23 mouse cellular contexts compared by ENCODE assay signal in genomic region chr1:164973790-164974189, GRCm38 (mm10). TPM values are rescaled to one million over a fixed set of nuclear protein-coding genes. Genes with fewer than 3 reads are reported as not detected.
DNase-seq lines count a peak whose midpoint lies in the region; ATAC-seq lines count a peak whose summit lies in the region.
"Had no signal": no experiment of that assay in that cellular context is flagged by ENCODE, and none has a peak within 500 bp of the region (broad histone marks: within the 10 kb centered on the region; RNA-seq: fewer than 3 reads in every experiment).

No protein-coding gene starts in this region.

- no peaks in the 10 kb centered on the region for H3K36me3 ChIP-seq in embryonic facial prominence, embryonic 11.5 days (replicated peaks; ENCODE audit: control insufficient read depth, insufficient read depth, low read depth, low read length)
- no peaks in the 10 kb centered on the region for H3K36me3 ChIP-seq in embryonic facial prominence, embryonic 10.5 days (replicated peaks)
- H3K36me3 ChIP-seq in forebrain, embryonic 14.5 days (ENCODE audit: control insufficient read depth, insufficient read depth, low read length) = no peaks in the 10 kb centered on the region
- H3K36me3 ChIP-seq in midbrain, embryonic 14.5 days (ENCODE audit: control insufficient read depth, insufficient read depth, low read length) = no peaks in the 10 kb centered on the region
- H3K36me3 ChIP-seq: limb, embryonic 13.5 days; stomach, embryonic 15.5 days had no signal

- 26% methylated on average over 3 of the region's 3 CpGs for WGBS in embryonic facial prominence, embryonic 11.5 days
- 28% methylated on average over 3 of the region's 3 CpGs for WGBS in embryonic facial prominence, embryonic 10.5 days
- 7% methylated on average over 3 of the region's 3 CpGs for WGBS in forebrain, embryonic 14.5 days
- 5% methylated on average over 3 of the region's 3 CpGs for WGBS in midbrain, embryonic 14.5 days

- H3K27me3 ChIP-seq in embryonic facial prominence, embryonic 11.5 days (ENCODE audit: control insufficient read depth, insufficient read depth, low read length) = no peaks in the 10 kb centered on the region
- no peaks in the 10 kb centered on the region for H3K27me3 ChIP-seq in embryonic facial prominence, embryonic 10.5 days (replicated peaks; ENCODE audit: low read depth, poor library complexity, severe bottlenecking)
- H3K27me3 ChIP-seq in forebrain, embryonic 14.5 days (replicated peaks; ENCODE audit: control insufficient read depth, insufficient read depth, low read length) = no peaks in the 10 kb centered on the region
- no peaks in the 10 kb centered on the region for H3K27me3 ChIP-seq in midbrain, embryonic 14.5 days (ENCODE audit: control insufficient read depth, insufficient read depth, low read length)
- H3K27me3 ChIP-seq: CH12.LX; limb, embryonic 13.5 days; stomach, embryonic 15.5 days had no signal

- H3K9me3 ChIP-seq in embryonic facial prominence, embryonic 11.5 days (replicated peaks; ENCODE audit: control insufficient read depth, low read length) = no peaks in the 10 kb centered on the region
- H3K9me3 ChIP-seq in embryonic facial prominence, embryonic 10.5 days = no peaks in the 10 kb centered on the region
- no peaks in the 10 kb centered on the region for H3K9me3 ChIP-seq in forebrain, embryonic 14.5 days (replicated peaks; ENCODE audit: control insufficient read depth, low read length)
- H3K9me3 ChIP-seq in midbrain, embryonic 14.5 days (ENCODE audit: control insufficient read depth, low read length) = no peaks in the 10 kb centered on the region
- H3K9me3 ChIP-seq: limb, embryonic 13.5 days; stomach, embryonic 15.5 days had no signal

- no peak overlapping the region for H3K9ac ChIP-seq in embryonic facial prominence, embryonic 11.5 days (replicated peaks; ENCODE audit: low read length)
- H3K9ac ChIP-seq in forebrain, embryonic 14.5 days (ENCODE audit: low read length) = no peak overlapping the region
- no peak overlapping the region for H3K9ac ChIP-seq in midbrain, embryonic 14.5 days (replicated peaks; ENCODE audit: low read length)
- H3K9ac ChIP-seq: limb, embryonic 13.5 days; liver, embryonic 14.5 days; stomach, embryonic 15.5 days had no signal

- no peak overlapping the region for H3K4me3 ChIP-seq in embryonic facial prominence, embryonic 11.5 days (ENCODE audit: low read depth, low read length)
- no peak overlapping the region for H3K4me3 ChIP-seq in embryonic facial prominence, embryonic 10.5 days
- no peak overlapping the region for H3K4me3 ChIP-seq in forebrain, embryonic 14.5 days (ENCODE audit: low read depth, low read length)
- H3K4me3 ChIP-seq in midbrain, embryonic 14.5 days (replicated peaks; ENCODE audit: low read depth, low read length) = no peak overlapping the region
- H3K4me3 ChIP-seq: left cerebral cortex, adult 2 months; limb, embryonic 13.5 days; myocyte; stomach, embryonic 15.5 days had no signal

- no peak overlapping the region for H3K27ac ChIP-seq in embryonic facial prominence, embryonic 11.5 days (replicated peaks; ENCODE audit: low read depth, low read length)
- no peak overlapping the region for H3K27ac ChIP-seq in embryonic facial prominence, embryonic 10.5 days (replicated peaks)
- no peak overlapping the region for H3K27ac ChIP-seq in forebrain, embryonic 14.5 days (ENCODE audit: low read depth, low read length)
- H3K27ac ChIP-seq in midbrain, embryonic 14.5 days (replicated peaks; ENCODE audit: low read depth, low read length) = no peak overlapping the region
- H3K27ac ChIP-seq: left cerebral cortex, adult 2 months; limb, embryonic 13.5 days; liver, embryonic 14.5 days; stomach, embryonic 15.5 days had no signal

- ATAC-seq in embryonic facial prominence, embryonic 11.5 days (replicated peaks; ENCODE audit: insufficient number of reproducible peaks, low FRiP score, low TSS enrichment, low read depth) = no peak
- peak; percentile 62; the same call in 1 of the 2 replicates for ATAC-seq in forebrain, embryonic 14.5 days
- ATAC-seq in midbrain, embryonic 14.5 days (ENCODE audit: low FRiP score, low TSS enrichment) = no peak
- ATAC-seq: lung, postnatal 0 days had no signal

- H3K4me2 ChIP-seq in embryonic facial prominence, embryonic 11.5 days (ENCODE audit: low read depth, low read length) = no peak overlapping the region
- no peak overlapping the region for H3K4me2 ChIP-seq in forebrain, embryonic 14.5 days (ENCODE audit: low read length)
- no peak overlapping the region for H3K4me2 ChIP-seq in midbrain, embryonic 14.5 days (ENCODE audit: low read length)
- H3K4me2 ChIP-seq: limb, embryonic 13.5 days; stomach, embryonic 15.5 days had no signal

- peak; percentile 5 for DNase-seq in embryonic facial prominence, embryonic 11.5 days (ENCODE audit: low spot score)
- no peak for DNase-seq in embryonic facial prominence, embryonic 10.5 days (ENCODE audit: low spot score)
- DNase-seq in brain, adult 2 months (ENCODE audit: low read depth, low spot score) = peak; percentile 75
- DNase-seq in forebrain, embryonic 14.5 days (ENCODE audit: low spot score) = peak; percentile 56
- peak; percentile 71 for DNase-seq in midbrain, embryonic 14.5 days
- no peak for DNase-seq in layer of hippocampus, adult 11-12 months (ENCODE audit: low spot score)
- DNase-seq in natural killer cell, adult 2 months (ENCODE audit: low spot score in 2 of 2) = no peak
- no peak for DNase-seq in urinary bladder, postnatal 25 days (ENCODE audit: low spot score)
- DNase-seq: cerebellum, adult 11-12 months; cerebellum, postnatal 36 days; gastrocnemius, postnatal 14 days; kidney, adult 11 months; kidney, postnatal 10 days; thymus, adult 2 months had no signal

- no peaks in the 10 kb centered on the region for H3K4me1 ChIP-seq in embryonic facial prominence, embryonic 11.5 days (ENCODE audit: control insufficient read depth, insufficient read depth, low read length)
- no peaks in the 10 kb centered on the region for H3K4me1 ChIP-seq in embryonic facial prominence, embryonic 10.5 days
- H3K4me1 ChIP-seq in forebrain, embryonic 14.5 days (ENCODE audit: control insufficient read depth, insufficient read depth, low read length) = no peaks in the 10 kb centered on the region
- 0 out of 2 replicates have a peak, but pooled peaks cover 4% of the 10 kb centered on the region for H3K4me1 ChIP-seq in midbrain, embryonic 14.5 days (ENCODE audit: control insufficient read depth, insufficient read depth, low read length)
- H3K4me1 ChIP-seq: limb, embryonic 13.5 days; stomach, embryonic 15.5 days had no signal

RNA-seq across cellular contexts. Expression of gene Xcl1, which starts 38.5 kb away (rescaled TPM):
- not detected in 2 replicates for polyA plus RNA-seq in embryonic facial prominence, embryonic 11.5 days (2014; fragmentation: Nextera tagmentation; extraction: Ambion mirVana)
- not detected in 2 replicates for polyA plus RNA-seq in embryonic facial prominence, embryonic 10.5 days (2016; fragmentation: Nextera tagmentation; extraction: Ambion mirVana)
- not detected in 2 replicates for polyA plus RNA-seq in forebrain, embryonic 14.5 days (2014; fragmentation: Nextera tagmentation; extraction: Ambion mirVana)
- not detected in 2 replicates for polyA plus RNA-seq in midbrain, embryonic 14.5 days (2014; fragmentation: Nextera tagmentation; extraction: Ambion mirVana)
- polyA plus RNA-seq: heart, postnatal 0 days; hindbrain, embryonic 11.5 days; limb, embryonic 13.5 days; liver, embryonic 14.5 days; lung, postnatal 0 days; stomach, embryonic 15.5 days had no signal

Comparison
In these comparisons a context has a peak if more than half of its experiments do, and no peak if none do; other contexts are left out.
1. DNase-seq: peak in embryonic facial prominence, embryonic 11.5 days (single experiment), brain, adult 2 months (single experiment), forebrain, embryonic 14.5 days (single experiment) and midbrain, embryonic 14.5 days (single experiment); none in embryonic facial prominence, embryonic 10.5 days (single experiment), layer of hippocampus, adult 11-12 months (single experiment), natural killer cell, adult 2 months (0 of 2) and urinary bladder, postnatal 25 days (single experiment).